Mouse (Mus musculus): ENCODE results near the gene Zfp423. TPM values are rescaled to one million over a fixed set of nuclear protein-coding genes. Genes with fewer than 3 reads are reported as not detected.
A peak's percentile ranks its signal among the peaks of the same experiment; 100 is the strongest.
"Not testable (repeated sequence)": the region's sequence is repeated elsewhere in the genome, so short reads cannot be mapped to it uniquely, and the experiment has no call there.

The Zfp423 gene
- polyA plus RNA-seq, 1 experiment from 2014 or later, result 6.1 TPM

- DNase-seq (ENCODE audit: low spot score), result peak; percentile 93
- Histone ChIP-seq H3K4me3 (replicated peaks; ENCODE audit: low read depth, low read length) (no peak overlapping the region), H3K9me3 (replicated peaks; ENCODE audit: low read length) (no peaks in the 10 kb centered on the region), H3K27ac (peak overlapping the region; percentile 65), H3K9ac (ENCODE audit: low read depth, low read length) (no peak overlapping the region), H3K4me2 (ENCODE audit: low read length) (no peak overlapping the region), H3K36me3 (ENCODE audit: insufficient read depth, low read length) (no peaks in the 10 kb centered on the region), H3K4me1 (replicated peaks; ENCODE audit: insufficient read depth, low read length) (0 out of 2 replicates have a peak, but pooled peaks cover 14% of the 10 kb centered on the region), H3K27me3 (ENCODE audit: insufficient read depth, low read length) (no peaks in the 10 kb centered on the region)
- 9% methylated on average over 5 of the region's 5 CpGs for WGBS
- no peak for TF ChIP-seq CTCF (IDR thresholded peaks at IDR 0.05; ENCODE audit: low read depth)
- 0 out of 2 replicates have a peak, but pooled peaks have one; percentile 43 for ATAC-seq (replicated peaks; ENCODE audit: low FRiP score, low read depth)
These were observed 97.7 kb downstream of the Zfp423 start for GRCm38 (mm10) chr8:87861718-87862117.

GRCm38 (mm10) chr8:87860905-87861304 lies 98.5 kb downstream of the Zfp423 start:
- Histone ChIP-seq H3K4me2 (ENCODE audit: low read length) (peak overlapping the region; percentile 27), H3K27ac (peak overlapping the region; percentile 73), H3K4me3 (replicated peaks; ENCODE audit: low read depth, low read length) (no peak overlapping the region), H3K9ac (ENCODE audit: low read depth, low read length) (no peak overlapping the region), H3K36me3 (ENCODE audit: insufficient read depth, low read length) (no peaks in the 10 kb centered on the region), H3K9me3 (replicated peaks; ENCODE audit: low read length) (no peaks in the 10 kb centered on the region), H3K4me1 (replicated peaks; ENCODE audit: insufficient read depth, low read length) (0 out of 2 replicates have a peak, but pooled peaks cover 14% of the 10 kb centered on the region), H3K27me3 (ENCODE audit: insufficient read depth, low read length) (no peaks in the 10 kb centered on the region)
- DNase-seq (ENCODE audit: low spot score) (no peak), ATAC-seq (replicated peaks; ENCODE audit: low FRiP score, low read depth) (no peak)
- no peak for TF ChIP-seq CTCF (IDR thresholded peaks at IDR 0.05; ENCODE audit: low read depth)
- WGBS, result 36% methylated on average over 6 of the region's 6 CpGs

GRCm38 (mm10) chr8:87851871-87852270 lies 107.5 kb downstream of the Zfp423 start:
- H3K9me3 ChIP-seq (replicated peaks; ENCODE audit: low read length), result no peaks in the 10 kb centered on the region
- DNase-seq (ENCODE audit: low spot score), result no peak
- ATAC-seq (replicated peaks; ENCODE audit: low FRiP score, low read depth), result no peak
- H3K27me3 ChIP-seq (ENCODE audit: insufficient read depth, low read length), result no peaks in the 10 kb centered on the region
- no peak overlapping the region for H3K4me3 ChIP-seq (replicated peaks; ENCODE audit: low read depth, low read length)
- H3K27ac ChIP-seq, result no peak overlapping the region
- no peaks in the 10 kb centered on the region for H3K36me3 ChIP-seq (ENCODE audit: insufficient read depth, low read length)
- no peak overlapping the region for H3K4me2 ChIP-seq (ENCODE audit: low read length)
- 47% methylated on average over 3 of the region's 3 CpGs for WGBS
- H3K4me1 ChIP-seq (replicated peaks; ENCODE audit: insufficient read depth, low read length), result no peaks in the 10 kb centered on the region
- no peak for TF ChIP-seq CTCF (IDR thresholded peaks at IDR 0.05; ENCODE audit: low read depth)
- no peak overlapping the region for H3K9ac ChIP-seq (ENCODE audit: low read depth, low read length)

- 53% methylated on average over 5 of the region's 5 CpGs for WGBS
- no peak for ATAC-seq (replicated peaks; ENCODE audit: low FRiP score, low read depth)
- H3K36me3 ChIP-seq (ENCODE audit: insufficient read depth, low read length), result no peaks in the 10 kb centered on the region
- no peak overlapping the region for H3K4me2 ChIP-seq (ENCODE audit: low read length)
- no peak overlapping the region for H3K4me3 ChIP-seq (replicated peaks; ENCODE audit: low read depth, low read length)
- no peak overlapping the region for H3K27ac ChIP-seq
- H3K4me1 ChIP-seq (replicated peaks; ENCODE audit: insufficient read depth, low read length), result no peaks in the 10 kb centered on the region
- no peak overlapping the region for H3K9ac ChIP-seq (ENCODE audit: low read depth, low read length)
- no peak for TF ChIP-seq CTCF (IDR thresholded peaks at IDR 0.05; ENCODE audit: low read depth)
- H3K27me3 ChIP-seq (ENCODE audit: insufficient read depth, low read length), result no peaks in the 10 kb centered on the region
- DNase-seq (ENCODE audit: low spot score), result no peak
- no peaks in the 10 kb centered on the region for H3K9me3 ChIP-seq (replicated peaks; ENCODE audit: low read length)
These were observed 108.0 kb downstream of the Zfp423 start for GRCm38 (mm10) chr8:87851380-87851779.

- 89% methylated on average over 5 of the region's 5 CpGs for WGBS
- no peak overlapping the region for H3K4me3 ChIP-seq (replicated peaks; ENCODE audit: low read depth, low read length)
- no peaks in the 10 kb centered on the region for H3K9me3 ChIP-seq (replicated peaks; ENCODE audit: low read length)
- ATAC-seq (replicated peaks; ENCODE audit: low FRiP score, low read depth), result no peak
- no peak overlapping the region for H3K9ac ChIP-seq (ENCODE audit: low read depth, low read length)
- H3K4me2 ChIP-seq (ENCODE audit: low read length), result no peak overlapping the region
- TF ChIP-seq CTCF (IDR thresholded peaks at IDR 0.05; ENCODE audit: low read depth), result no peak
- no peak for DNase-seq (ENCODE audit: low spot score)
- no peak overlapping the region for H3K27ac ChIP-seq
- no peaks in the 10 kb centered on the region for H3K27me3 ChIP-seq (ENCODE audit: insufficient read depth, low read length)
- H3K36me3 ChIP-seq (ENCODE audit: insufficient read depth, low read length), result no peaks in the 10 kb centered on the region
- H3K4me1 ChIP-seq (replicated peaks; ENCODE audit: insufficient read depth, low read length), result no peaks in the 10 kb centered on the region
These were observed 110.6 kb downstream of the Zfp423 start for GRCm38 (mm10) chr8:87848836-87849235.

GRCm38 (mm10) chr8:87847796-87848195 lies 111.6 kb downstream of the Zfp423 start:
- no peak overlapping the region for H3K4me2 ChIP-seq (ENCODE audit: low read length)
- no peaks in the 10 kb centered on the region for H3K27me3 ChIP-seq (ENCODE audit: insufficient read depth, low read length)
- H3K36me3 ChIP-seq (ENCODE audit: insufficient read depth, low read length), result no peaks in the 10 kb centered on the region
- H3K27ac ChIP-seq, result no peak overlapping the region
- no peak for ATAC-seq (replicated peaks; ENCODE audit: low FRiP score, low read depth)
- H3K9ac ChIP-seq (ENCODE audit: low read depth, low read length), result no peak overlapping the region
- WGBS, result 76% methylated on average over 6 of the region's 6 CpGs
- H3K4me1 ChIP-seq (replicated peaks; ENCODE audit: insufficient read depth, low read length), result no peaks in the 10 kb centered on the region
- no peak for TF ChIP-seq CTCF (IDR thresholded peaks at IDR 0.05; ENCODE audit: low read depth)
- no peaks in the 10 kb centered on the region for H3K9me3 ChIP-seq (replicated peaks; ENCODE audit: low read length)
- no peak overlapping the region for H3K4me3 ChIP-seq (replicated peaks; ENCODE audit: low read depth, low read length)
- DNase-seq (ENCODE audit: low spot score), result no peak

GRCm38 (mm10) chr8:87842096-87842495 lies 117.3 kb downstream of the Zfp423 start:
- H3K9me3 ChIP-seq (replicated peaks; ENCODE audit: low read length); H3K4me1 ChIP-seq (replicated peaks; ENCODE audit: insufficient read depth, low read length); H3K9ac ChIP-seq (ENCODE audit: low read depth, low read length); ATAC-seq (replicated peaks; ENCODE audit: low FRiP score, low read depth); H3K4me3 ChIP-seq (replicated peaks; ENCODE audit: low read depth, low read length); H3K36me3 ChIP-seq (ENCODE audit: insufficient read depth, low read length); H3K4me2 ChIP-seq (ENCODE audit: low read length); DNase-seq (ENCODE audit: low spot score); H3K27ac ChIP-seq; H3K27me3 ChIP-seq (ENCODE audit: insufficient read depth, low read length): not testable (repeated sequence)
- 80% methylated on average over 11 of the region's 11 CpGs for WGBS

Measured in kidney, postnatal 0 days (tissue).